Mouse (Mus musculus): ENCODE data around the gene Gm9821.

Gm9821 gene

GRCm38 (mm10) chr2:91948792-91949241 lies 3.3 kb downstream of the Gm9821 start:
- no peak for DNase-seq (ENCODE audit: low spot score)

- no peak for DNase-seq (ENCODE audit: low spot score)
These were observed 4.1 kb downstream of the Gm9821 start for GRCm38 (mm10) chr2:91949411-91950274.

GRCm38 (mm10) chr2:91950275-91951085 lies 5.0 kb downstream of the Gm9821 start:
- no peak for DNase-seq (ENCODE audit: low spot score)

- no peak for DNase-seq (ENCODE audit: low spot score)
These were observed 8.3 kb downstream of the Gm9821 start for GRCm38 (mm10) chr2:91953825-91954224.

DNA sequence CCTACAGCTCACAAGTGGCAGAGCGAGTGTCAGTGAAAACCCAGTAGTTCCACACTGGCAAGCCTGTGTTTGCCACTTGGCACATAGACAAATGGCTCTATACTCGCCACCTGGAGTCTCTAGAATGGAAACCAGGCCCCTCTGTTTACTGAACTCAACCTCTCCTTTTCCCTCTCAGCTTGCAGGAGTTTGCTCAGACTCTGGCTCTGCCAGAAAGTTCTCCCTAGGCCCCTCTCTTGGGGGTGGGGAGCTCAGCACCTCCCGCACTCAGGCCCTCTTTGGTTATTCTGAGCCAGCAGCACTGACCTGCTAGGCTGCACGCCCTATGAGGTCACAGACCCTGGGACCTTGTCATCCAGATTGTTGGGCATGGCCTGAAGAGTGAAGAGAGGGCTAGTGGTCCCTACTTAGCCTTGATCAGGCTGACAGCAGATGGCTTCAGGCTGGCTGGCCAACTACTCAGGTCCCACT lies 9.7 kb downstream of the Gm9821 start:
- no peak for DNase-seq (ENCODE audit: low spot score)

GRCm38 (mm10) chr2:91955875-91956274 lies 10.4 kb downstream of the Gm9821 start:
- DNase-seq (ENCODE audit: low spot score): no peak

GRCm38 (mm10) chr2:91957096-91957495 lies 11.6 kb downstream of the Gm9821 start:
- DNase-seq (ENCODE audit: low spot score): no peak

- DNase-seq (ENCODE audit: low spot score): no peak
These were observed 12.5 kb downstream of the Gm9821 start for GRCm38 (mm10) chr2:91958049-91958448.

- peak; percentile 50 for DNase-seq (ENCODE audit: low spot score)
These were observed 13.4 kb downstream of the Gm9821 start for GRCm38 (mm10) chr2:91958701-91959457.

DNA sequence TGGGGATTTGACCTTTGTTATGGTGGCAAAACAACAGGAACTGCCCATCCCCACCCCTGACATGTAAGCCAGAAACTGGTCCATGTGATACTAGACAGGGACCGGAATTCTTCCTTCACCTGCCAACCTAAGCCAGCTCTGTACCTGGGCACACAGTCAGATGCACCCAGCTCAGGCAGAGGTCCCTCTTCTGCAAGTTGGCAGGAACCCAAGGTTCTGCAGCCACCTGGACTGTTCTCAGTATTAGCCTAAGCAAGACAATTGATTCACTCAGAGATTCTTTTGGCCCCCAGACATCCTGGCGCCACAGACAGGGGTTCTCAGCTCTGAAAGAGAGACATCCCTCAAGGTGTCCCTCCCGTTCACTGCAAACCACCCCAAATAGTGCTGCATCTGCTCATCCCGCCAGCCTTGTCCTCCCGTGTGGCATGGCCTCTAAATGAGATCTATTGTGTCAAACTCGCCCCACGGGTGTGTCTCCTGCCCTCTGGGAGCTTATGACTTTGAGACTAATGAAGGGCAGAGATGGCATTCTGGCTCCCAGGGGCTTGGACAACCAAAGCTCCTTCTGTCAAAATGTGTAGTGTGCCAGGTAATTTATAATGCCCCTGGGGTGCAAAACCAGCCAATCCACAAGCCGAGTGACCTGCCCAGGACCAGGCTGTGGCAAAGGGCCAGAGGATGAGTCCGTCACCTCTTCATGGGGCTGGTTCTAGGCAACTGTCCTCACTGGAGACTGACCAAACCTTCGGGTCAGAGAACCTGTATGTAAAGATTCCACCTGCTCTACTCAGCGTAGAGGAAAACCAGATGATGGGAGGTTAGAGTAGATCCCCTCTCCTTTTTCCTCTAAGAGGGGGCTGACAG lies 14.3 kb downstream of the Gm9821 start:
- DNase-seq (ENCODE audit: low spot score): no peak

- DNase-seq (ENCODE audit: low spot score): no peak
These were observed 15.0 kb downstream of the Gm9821 start for GRCm38 (mm10) chr2:91960459-91960858.

GRCm38 (mm10) chr2:91961901-91962761 lies 16.6 kb downstream of the Gm9821 start:
- no peak for DNase-seq (ENCODE audit: low spot score)

DNA sequence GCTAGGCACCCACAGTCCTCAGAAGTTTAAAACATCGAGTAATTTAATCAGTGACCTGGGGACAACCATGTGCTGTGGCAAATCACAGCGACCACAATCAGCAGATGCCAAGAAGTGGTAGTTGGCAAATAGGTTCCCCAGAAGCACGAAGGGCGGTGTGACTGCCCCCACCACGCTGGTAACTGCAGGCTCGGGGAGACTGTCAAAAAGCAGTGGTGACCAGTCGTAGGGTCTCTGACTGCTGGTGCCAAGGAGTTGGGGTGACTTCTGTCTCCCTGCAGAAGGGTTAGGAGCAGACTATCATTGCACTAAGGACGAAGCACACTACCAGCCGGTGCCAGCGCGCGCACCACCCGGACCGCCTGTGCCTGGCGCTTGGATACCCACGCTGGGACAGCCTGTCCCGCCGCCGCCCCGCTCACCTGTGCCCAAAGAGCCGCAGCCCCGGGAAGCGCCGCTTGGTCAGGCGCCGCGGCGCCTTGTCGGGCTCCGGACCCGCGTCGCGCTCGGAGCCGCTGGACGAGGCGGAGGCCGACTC lies 17.4 kb downstream of the Gm9821 start:
- DNase-seq (ENCODE audit: low spot score): no peak

DNA sequence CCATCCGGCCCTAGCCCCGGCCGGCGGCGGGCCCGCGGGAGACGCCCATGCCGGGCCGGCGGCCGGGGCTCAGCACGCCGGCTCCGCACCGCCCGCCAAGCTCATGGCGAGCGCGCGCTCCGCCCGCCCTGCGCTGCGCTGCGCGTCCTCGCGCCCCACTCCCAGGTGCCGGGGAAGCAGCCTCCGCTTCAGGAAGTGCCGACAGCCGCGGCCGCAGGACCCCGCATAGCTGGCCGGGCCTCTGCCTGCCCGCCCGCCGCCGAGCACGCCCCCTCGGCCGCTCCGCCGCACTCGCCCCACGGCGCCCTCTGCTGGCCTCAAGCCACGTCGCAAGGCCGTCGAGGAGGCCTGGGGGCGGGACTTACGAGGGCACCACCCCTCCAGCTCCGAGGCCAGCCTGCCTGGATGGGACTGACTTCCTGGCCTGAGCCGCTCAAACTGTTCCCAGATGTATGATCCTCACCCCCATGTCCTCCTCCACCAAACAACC lies 18.0 kb downstream of the Gm9821 start:
- DNase-seq (ENCODE audit: low spot score): peak; percentile 99

- DNase-seq (ENCODE audit: low spot score): no peak
These were observed 19.2 kb downstream of the Gm9821 start for GRCm38 (mm10) chr2:91964610-91965204.

- DNase-seq (ENCODE audit: low spot score): no peak
These were observed 19.9 kb downstream of the Gm9821 start for GRCm38 (mm10) chr2:91965417-91965816.

DNA sequence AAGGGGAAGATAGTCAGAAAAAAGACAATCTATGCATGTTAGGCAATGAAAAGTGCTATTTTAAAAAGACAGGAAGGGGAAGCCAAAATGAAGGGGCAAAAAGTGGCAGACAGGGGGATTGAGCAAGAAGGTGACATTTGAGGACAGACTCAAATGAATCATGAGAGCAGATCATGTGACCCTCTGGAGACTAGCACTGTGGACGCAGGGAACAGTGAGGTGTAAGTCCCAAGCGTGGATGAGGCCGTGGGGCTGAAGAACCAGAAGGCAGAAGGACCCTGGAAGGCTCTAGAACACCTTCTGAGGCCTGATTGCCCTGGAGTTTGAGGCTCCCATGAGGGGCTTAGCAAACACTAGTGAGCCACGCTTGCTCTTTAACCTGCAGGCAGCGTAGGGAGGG lies 20.9 kb downstream of the Gm9821 start:
- no peak for DNase-seq (ENCODE audit: low spot score)

- no peak for DNase-seq (ENCODE audit: low spot score)
These were observed 22.5 kb downstream of the Gm9821 start for GRCm38 (mm10) chr2:91967962-91968361.

Measured in ovary, postnatal 14 days (tissue).